Mouse (Mus musculus) hindbrain, embryonic 16.5 days (tissue): ENCODE measurements around the gene Hsd11b2. TPM values are rescaled to one million over a fixed set of nuclear protein-coding genes. Genes with fewer than 3 reads are reported as not detected.
A peak's percentile ranks its signal among the peaks of the same experiment; 100 is the strongest.

Source experiments
- ATAC-seq: fragments of 200-750 bp; cut with Nextera tagmentation; 2 replicates; pipeline ENCODE4 v1.8.0; 2017; ENCODE audit warnings: moderate TSS enrichment, moderate library complexity
- H3K27ac ChIP-seq: fragments of 300-500 bp; sonication (generic); 2 replicates; pipeline ENCODE4 v1.5.1; 2014; ENCODE audit warnings: low read depth, mild to moderate bottlenecking, control low read depth, low read length, moderate library complexity
- H3K27me3 ChIP-seq: fragments of 300-500 bp; sonication (generic); replicated peaks from 2 replicates; pipeline ENCODE4 v1.6.1; 2014; ENCODE audit warnings: low read length; ENCODE audit not compliant: control insufficient read depth, insufficient read depth
- H3K36me3 ChIP-seq: fragments of 300-500 bp; sonication (generic); 2 replicates; pipeline ENCODE4 v1.6.1; 2014; ENCODE audit warnings: mild to moderate bottlenecking, low read length, moderate library complexity, mixed read lengths; ENCODE audit not compliant: control insufficient read depth, insufficient read depth
- H3K4me1 ChIP-seq: fragments of 300-500 bp; sonication (generic); 2 replicates; pipeline ENCODE4 v1.6.1; 2014; ENCODE audit warnings: low read depth, low read length; ENCODE audit not compliant: control insufficient read depth, insufficient read depth
- H3K4me2 ChIP-seq: fragments of 300-500 bp; sonication (generic); 2 replicates; pipeline ENCODE4 v1.6.1; 2014; ENCODE audit warnings: mild to moderate bottlenecking, low read length, control low read depth, moderate library complexity
- H3K4me3 ChIP-seq: fragments of 300-500 bp; sonication (generic); 2 replicates; pipeline ENCODE4 v1.5.1; 2014; ENCODE audit warnings: mild to moderate bottlenecking, low read length, control low read depth, moderate library complexity
- H3K9ac ChIP-seq: fragments of 300-500 bp; sonication (generic); 2 replicates; pipeline ENCODE4 v1.6.1; 2014; ENCODE audit warnings: low read depth, mild to moderate bottlenecking, control low read depth, low read length, moderate library complexity
- H3K9me3 ChIP-seq: fragments of 300-500 bp; sonication (generic); 2 replicates; pipeline ENCODE4 v1.6.1; 2014; ENCODE audit warnings: mild to moderate bottlenecking, low read length, moderate library complexity; ENCODE audit not compliant: control insufficient read depth
- WGBS: fragments of 180-500 bp; shearing (Covaris S2); extraction: QIAGEN DNeasy Blood & Tissue Kit; methylation state at CpG from one replicate; pipeline ENCODE4 v1.1.7; 2014; 5-methylcytosine and 5-hydroxymethylcytosine counted together
- polyA plus RNA-seq: library from polyadenylated mRNA; unstranded; fragments of >200 nt; fragmentation: Nextera tagmentation; extraction: Ambion mirVana; gene quantifications from 2 replicates; pipeline ENCODE4 v1.2.1, GENCODE M21; 2015

Gene Hsd11b2
- polyA plus RNA-seq, 1 experiment from 2014 or later, result 6.9 TPM

DNA sequence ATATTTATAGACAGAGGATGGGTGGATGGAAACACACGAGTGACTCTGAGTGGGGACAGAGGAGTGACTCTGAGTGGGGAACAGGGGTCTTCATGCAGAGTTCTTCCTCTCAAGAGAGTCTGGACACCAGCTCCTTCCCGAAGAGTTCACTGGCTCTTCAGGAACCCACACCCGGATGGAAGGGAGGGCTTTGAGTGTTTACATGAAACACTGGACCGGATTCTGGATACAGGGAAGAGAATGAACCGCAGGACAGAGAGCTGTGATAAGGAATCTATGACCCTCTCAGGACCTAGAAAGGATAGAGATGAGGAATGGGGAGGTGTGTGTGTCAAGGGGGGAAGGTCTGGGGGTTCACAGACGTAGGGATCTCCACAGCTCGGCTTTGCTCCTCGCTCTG lies 1.2 kb upstream of the Hsd11b2 start:
- no peak overlapping the region for H3K9ac ChIP-seq
- peaks cover 13% of the 10 kb centered on the region for H3K4me1 ChIP-seq
- no peak overlapping the region for H3K4me3 ChIP-seq
- H3K36me3 ChIP-seq, result 0 out of 2 replicates have a peak, but pooled peaks cover 2% of the 10 kb centered on the region
- H3K9me3 ChIP-seq, result no peaks in the 10 kb centered on the region
- H3K27ac ChIP-seq, result no peak overlapping the region
- ATAC-seq, result no peak
- WGBS, result 47% methylated on average over 8 of the region's 8 CpGs
- no peak overlapping the region for H3K4me2 ChIP-seq
- H3K27me3 ChIP-seq, result no peaks in the 10 kb centered on the region

DNA sequence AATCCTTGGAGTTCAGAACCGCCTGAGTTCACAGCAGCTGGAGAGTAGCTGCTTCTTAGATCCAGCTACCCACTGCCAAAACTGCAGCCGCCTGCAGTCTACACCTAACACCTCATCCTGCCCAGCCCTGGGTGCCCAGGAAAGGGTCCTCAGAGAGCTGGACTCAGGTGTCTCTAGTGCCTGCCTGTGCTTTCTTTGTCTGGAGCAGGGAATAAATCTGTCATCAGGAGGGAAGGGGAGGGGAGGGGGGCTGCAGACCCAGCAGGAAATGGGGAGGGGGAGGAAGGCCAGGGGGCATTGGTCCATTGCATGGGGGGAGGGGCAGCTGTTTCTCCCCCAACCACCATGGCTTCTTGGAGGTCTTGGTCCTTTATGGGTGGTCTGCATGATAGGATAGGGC lies 1.0 kb downstream of the Hsd11b2 start:
- H3K4me1 ChIP-seq, result peaks cover 13% of the 10 kb centered on the region
- H3K27me3 ChIP-seq, result no peaks in the 10 kb centered on the region
- H3K9me3 ChIP-seq, result no peaks in the 10 kb centered on the region
- WGBS, result 0% methylated on average over 2 of the region's 2 CpGs
- H3K9ac ChIP-seq, result no peak overlapping the region
- peak overlapping the region; percentile 95 for H3K4me2 ChIP-seq
- ATAC-seq, result no peak
- 0 out of 2 replicates have a peak overlapping the region, but pooled peaks have one; percentile 52 for H3K27ac ChIP-seq
- H3K4me3 ChIP-seq, result peak overlapping the region; percentile 55
- H3K36me3 ChIP-seq, result 0 out of 2 replicates have a peak, but pooled peaks cover 3% of the 10 kb centered on the region

DNA sequence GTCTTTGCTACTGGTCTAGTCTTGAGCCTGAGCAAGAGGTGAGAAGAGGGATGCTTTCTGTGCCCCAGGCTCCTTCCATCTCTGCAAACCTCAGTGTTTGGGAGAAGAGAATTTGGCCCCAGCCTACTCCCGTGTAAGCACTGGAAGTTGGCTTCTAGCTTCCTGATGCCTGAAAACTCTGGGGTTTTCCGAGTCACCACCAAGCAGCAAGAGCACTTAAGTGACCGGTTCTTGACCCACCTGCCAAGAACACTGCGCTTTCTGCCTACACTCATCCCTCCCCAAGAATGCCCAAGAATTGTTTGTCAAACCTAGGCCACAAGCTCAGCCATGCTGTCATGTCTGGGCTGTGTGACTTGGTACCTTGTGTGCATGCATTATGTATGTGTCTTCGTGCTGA lies 2.0 kb downstream of the Hsd11b2 start:
- Histone ChIP-seq H3K9me3 (no peaks in the 10 kb centered on the region), H3K27ac (no peak overlapping the region), H3K27me3 (no peaks in the 10 kb centered on the region), H3K4me1 (peaks cover 13% of the 10 kb centered on the region), H3K36me3 (peaks cover 10% of the 10 kb centered on the region), H3K4me2 (no peak overlapping the region; the same call in 1 of the 2 replicates), H3K4me3 (no peak overlapping the region), H3K9ac (no peak overlapping the region)
- 35% methylated on average over 5 of the region's 5 CpGs for WGBS
- ATAC-seq, result no peak

DNA sequence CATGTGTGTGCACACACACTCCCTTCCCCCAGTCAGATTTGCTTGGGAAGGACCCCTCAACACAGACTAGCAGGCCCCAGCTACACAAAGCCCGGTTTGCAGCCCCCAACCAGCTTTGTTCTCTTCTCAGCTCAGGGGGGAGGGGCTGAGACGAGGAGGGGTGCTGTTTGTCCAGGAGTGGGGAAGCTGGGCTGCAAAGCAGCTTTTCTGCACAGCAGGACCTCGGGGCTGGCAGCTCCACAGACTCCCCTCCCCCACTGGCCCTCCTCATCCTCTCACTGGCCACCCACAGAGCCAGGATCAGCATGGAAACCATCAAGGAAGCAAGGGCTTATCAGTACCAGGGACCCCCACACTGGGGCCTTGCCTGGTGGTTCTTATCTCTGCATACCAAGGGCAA lies 2.5 kb downstream of the Hsd11b2 start:
- no peak for ATAC-seq
- H3K9ac ChIP-seq, result no peak overlapping the region
- H3K36me3 ChIP-seq, result peaks cover 10% of the 10 kb centered on the region
- WGBS, result 4% methylated on average over 3 of the region's 3 CpGs
- no peak overlapping the region for H3K27ac ChIP-seq
- H3K9me3 ChIP-seq, result no peaks in the 10 kb centered on the region
- no peak overlapping the region for H3K4me2 ChIP-seq
- peaks cover 13% of the 10 kb centered on the region for H3K4me1 ChIP-seq
- no peaks in the 10 kb centered on the region for H3K27me3 ChIP-seq
- H3K4me3 ChIP-seq, result no peak overlapping the region

DNA sequence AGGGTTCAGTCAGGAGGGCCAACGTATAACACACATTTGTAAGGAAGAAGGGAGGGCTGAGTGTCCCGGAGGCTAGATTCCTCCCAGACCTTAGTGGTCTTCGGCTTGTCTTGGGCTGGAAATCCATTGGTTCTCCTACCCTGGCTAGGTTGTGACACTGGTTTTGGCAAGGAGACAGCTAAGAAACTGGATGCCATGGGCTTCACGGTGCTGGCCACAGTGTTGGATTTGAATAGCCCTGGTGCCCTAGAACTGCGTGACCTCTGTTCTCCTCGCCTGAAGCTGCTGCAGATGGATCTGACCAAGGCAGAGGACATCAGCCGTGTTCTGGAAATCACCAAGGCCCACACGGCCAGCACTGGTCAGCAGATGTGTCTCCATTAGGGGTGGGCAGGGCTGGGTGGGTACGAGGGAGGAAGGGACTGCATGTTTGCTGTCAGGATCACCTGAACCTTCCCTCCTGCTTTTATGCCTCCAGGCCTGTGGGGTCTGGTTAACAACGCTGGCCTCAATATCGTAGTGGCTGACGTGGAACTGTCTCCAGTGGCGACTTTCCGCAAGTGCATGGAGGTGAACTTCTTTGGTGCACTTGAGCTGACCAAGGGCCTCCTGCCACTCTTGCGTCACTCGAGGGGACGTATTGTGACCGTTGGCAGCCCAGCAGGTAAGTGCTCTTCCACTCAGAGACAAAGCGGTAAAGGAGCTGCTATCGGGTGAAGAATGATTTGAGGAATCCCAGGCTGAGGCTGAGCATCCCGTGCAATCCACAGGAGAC lies 3.6 kb downstream of the Hsd11b2 start:
- Histone ChIP-seq H3K4me2 (no peak overlapping the region), H3K36me3 (peaks cover 10% of the 10 kb centered on the region), H3K9ac (no peak overlapping the region), H3K27me3 (no peaks in the 10 kb centered on the region), H3K27ac (no peak overlapping the region), H3K4me1 (peaks cover 13% of the 10 kb centered on the region), H3K4me3 (no peak overlapping the region), H3K9me3 (no peaks in the 10 kb centered on the region)
- WGBS, result 83% methylated on average over 21 of the region's 21 CpGs
- no peak for ATAC-seq

DNA sequence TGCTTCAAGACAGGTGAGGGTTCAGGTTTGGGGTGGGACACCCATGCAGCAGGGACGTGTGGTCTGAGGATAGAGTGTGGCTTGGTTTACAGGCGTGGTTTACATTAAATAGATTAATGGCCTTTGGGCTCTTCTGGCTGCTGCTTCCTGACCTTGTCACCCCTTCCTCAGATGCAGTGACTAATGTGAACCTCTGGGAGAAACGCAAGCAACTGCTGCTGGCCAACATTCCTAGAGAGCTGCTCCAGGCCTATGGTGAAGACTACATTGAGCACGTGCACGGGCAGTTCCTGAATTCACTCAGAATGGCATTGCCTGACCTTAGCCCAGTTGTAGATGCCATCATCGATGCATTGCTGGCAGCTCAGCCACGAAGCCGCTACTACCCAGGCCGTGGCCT lies 4.3 kb downstream of the Hsd11b2 start:
- 75% methylated on average over 9 of the region's 9 CpGs for WGBS
- Histone ChIP-seq H3K27ac (no peak overlapping the region), H3K9me3 (no peaks in the 10 kb centered on the region), H3K4me3 (no peak overlapping the region), H3K4me1 (peaks cover 13% of the 10 kb centered on the region), H3K27me3 (no peaks in the 10 kb centered on the region), H3K36me3 (peaks cover 10% of the 10 kb centered on the region), H3K9ac (no peak overlapping the region), H3K4me2 (no peak overlapping the region)
- ATAC-seq, result no peak

DNA sequence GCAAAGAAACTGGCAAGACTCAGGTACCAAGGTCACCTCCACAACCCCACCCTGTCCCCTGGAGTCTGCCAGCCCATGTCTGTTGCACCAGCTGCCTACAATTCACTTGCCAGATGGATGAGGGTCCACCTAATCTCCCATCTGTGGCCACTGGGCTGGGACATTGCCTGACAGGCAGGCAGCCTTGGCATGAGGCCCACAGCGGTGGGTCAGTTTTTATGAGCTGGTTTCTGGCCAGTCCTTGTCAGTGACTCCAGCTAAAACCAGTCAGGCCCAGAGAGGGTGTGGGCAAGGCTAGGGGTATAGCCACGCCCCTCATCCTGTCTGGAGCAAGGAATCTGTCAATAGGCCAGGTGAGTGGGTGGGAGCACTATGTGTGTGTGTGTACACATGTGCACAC lies 8.6 kb downstream of the Hsd11b2 start:
- peak; percentile 59; the same call in 1 of the 2 replicates for ATAC-seq
- Histone ChIP-seq H3K4me3 (no peak overlapping the region), H3K9me3 (no peaks in the 10 kb centered on the region), H3K27me3 (no peaks in the 10 kb centered on the region), H3K27ac (no peak overlapping the region), H3K36me3 (peaks cover 20% of the 10 kb centered on the region), H3K9ac (no peak overlapping the region), H3K4me1 (no peaks in the 10 kb centered on the region), H3K4me2 (no peak overlapping the region)
- 82% methylated on average over 2 of the region's 2 CpGs for WGBS

DNA sequence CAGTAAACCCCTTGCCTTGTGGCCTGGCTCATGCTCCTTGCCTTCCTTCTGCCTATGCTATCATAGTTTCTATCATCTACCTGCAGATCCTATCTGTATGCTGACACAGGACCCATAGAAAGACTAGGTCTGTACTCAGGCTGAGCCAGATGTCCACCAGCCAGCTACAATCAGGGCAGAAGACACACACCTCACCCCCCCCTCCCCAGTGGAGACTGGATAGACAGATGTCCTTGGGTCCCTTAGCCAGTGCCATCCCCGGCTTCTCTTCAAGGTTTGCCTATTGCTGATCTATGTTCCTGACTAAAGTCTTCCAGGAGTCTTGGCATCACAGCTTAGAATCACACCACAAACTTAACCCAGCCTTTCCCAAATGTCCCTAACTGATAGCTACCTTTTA lies 9.7 kb downstream of the Hsd11b2 start:
- H3K9me3 ChIP-seq, result no peaks in the 10 kb centered on the region
- WGBS, result 100% methylated on average over 1 of the region's 1 CpGs
- H3K9ac ChIP-seq, result no peak overlapping the region
- H3K27me3 ChIP-seq, result no peaks in the 10 kb centered on the region
- H3K36me3 ChIP-seq, result peaks cover 17% of the 10 kb centered on the region
- H3K4me1 ChIP-seq, result no peaks in the 10 kb centered on the region
- H3K4me2 ChIP-seq, result no peak overlapping the region
- H3K27ac ChIP-seq, result no peak overlapping the region
- H3K4me3 ChIP-seq, result no peak overlapping the region
- ATAC-seq, result no peak

DNA sequence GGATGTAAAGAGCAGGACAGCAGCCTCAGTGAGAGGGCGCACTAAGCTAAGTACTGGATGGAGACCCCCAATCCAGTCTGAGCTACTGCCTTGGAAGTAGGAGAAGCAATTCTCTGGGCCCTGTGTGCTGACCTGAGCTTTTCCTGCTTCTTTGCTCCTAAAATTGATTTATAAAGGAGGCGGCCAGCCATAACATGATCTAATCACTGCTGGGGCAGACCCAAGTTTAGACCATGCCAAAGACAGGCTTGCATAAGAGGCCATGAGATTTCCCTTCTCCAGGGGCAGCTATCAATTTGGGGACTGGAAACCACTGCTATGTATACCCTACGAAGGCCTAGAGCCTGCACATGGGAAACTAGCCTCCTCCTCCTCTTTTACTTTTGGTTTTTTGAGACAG lies 10.7 kb downstream of the Hsd11b2 start:
- ATAC-seq, result no peak
- 83% methylated on average over 3 of the region's 3 CpGs for WGBS
- Histone ChIP-seq H3K9me3 (no peaks in the 10 kb centered on the region), H3K36me3 (peaks cover 17% of the 10 kb centered on the region), H3K4me3 (no peak overlapping the region), H3K27ac (no peak overlapping the region), H3K4me2 (no peak overlapping the region), H3K27me3 (no peaks in the 10 kb centered on the region), H3K4me1 (peaks cover 4% of the 10 kb centered on the region; the same call in 1 of the 2 replicates), H3K9ac (no peak overlapping the region)
